Mouse (Mus musculus): Measurements from ENCODE around the gene Fkbpl.

The Fkbpl gene

DNA sequence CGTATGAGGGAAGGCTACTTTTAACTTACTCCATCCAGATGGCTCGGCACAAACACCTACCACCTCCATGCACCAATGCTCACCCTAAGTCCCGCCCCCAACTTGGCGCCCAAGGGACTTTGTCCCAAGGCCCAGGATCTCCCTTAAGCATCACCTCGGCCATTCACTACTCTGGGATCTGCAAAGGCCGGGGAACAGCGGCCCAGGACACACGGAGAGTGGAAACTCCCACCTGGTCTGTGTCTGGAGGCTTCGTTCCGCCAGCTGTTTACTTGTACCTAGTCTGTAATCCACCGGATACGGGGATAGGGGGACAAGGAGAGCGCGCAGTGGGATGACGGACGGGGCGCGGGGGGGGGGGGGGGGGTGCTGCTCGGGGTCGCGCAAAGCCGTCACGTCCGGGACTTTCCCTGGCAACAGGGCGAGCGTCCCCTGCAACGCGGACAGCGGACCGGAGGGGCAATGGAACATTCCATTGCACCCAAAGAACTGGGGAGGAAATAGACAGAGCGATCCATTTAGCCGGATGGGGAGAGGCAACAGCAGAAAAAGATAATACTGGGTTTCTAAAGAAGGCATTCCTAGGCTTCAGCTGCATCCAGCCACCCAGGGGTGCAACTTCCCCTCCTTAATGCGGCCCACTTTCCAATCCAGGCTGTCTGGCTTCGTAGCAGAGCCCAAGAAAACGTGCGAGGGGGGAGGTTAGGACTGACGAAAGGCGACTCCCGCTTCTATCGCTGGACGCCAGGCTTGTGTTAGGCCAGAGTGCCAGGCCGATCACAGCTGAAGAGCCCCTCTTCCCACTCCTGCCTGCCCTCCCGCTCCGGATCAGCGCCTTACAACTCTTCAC lies 17.2 kb upstream of the Fkbpl start:
- DNase-seq (ENCODE audit: low spot score in 2 of 2), result peak; percentile 70 to 87

DNA sequence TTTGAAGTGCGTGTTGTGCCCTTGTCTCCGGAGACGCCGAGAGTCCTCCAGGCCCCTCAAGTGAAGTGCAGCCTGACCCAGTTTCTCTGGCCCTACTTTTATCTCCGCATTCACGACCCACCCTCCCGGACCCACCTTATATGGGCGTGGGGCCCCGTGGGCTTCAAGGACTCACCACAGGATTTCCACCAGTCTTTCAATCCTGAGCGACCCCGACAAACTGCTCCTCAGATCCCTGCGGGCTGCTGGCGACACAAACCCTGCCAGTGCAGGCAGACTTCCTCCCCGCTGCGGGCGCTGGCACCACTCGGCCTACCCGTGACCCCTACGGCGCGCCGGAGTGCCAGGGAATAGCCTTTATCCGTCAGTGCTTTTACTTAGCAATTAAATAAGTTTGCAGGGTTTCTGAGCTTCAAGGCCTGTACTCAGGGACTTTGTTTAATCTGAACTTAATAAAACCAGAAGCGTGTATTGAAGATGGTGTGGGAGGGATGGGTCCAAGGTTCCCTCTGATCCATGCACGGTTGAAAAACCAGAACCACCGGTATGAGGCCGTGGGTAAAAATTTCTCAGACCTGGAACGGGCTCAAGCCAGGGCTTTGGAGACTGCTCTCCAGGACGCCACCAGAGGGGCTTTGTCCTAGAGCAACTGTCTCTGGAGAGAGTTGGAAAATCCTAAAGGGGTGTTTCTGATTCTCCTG lies 16.5 kb upstream of the Fkbpl start, which contains the start of gene Ppt2:
TSS of gene Ppt2 (minus strand) at position 568 of the 701 bp plus-strand sequence.
- DNase-seq (ENCODE audit: low spot score in 2 of 2), result peak in 1 of 2 experiments; percentile 58

DNA sequence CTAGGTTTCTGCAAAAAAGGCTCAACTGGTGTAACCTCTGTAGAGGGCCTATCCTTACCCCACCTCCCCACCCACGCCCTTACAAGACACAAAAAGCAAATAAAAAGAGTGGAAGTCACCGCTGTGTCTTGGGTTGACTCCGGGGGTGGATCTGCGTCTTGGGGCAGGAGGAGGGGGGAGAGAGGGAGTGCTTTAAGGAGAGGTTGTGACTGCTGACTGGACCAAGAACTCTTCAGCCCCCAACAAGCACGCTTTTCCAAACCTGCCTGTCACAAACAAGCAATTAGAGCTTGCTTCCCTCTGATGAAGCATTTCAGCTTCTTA lies 16.0 kb upstream of the Fkbpl start:
- no peak for DNase-seq (ENCODE audit: low spot score in 2 of 2)

DNA sequence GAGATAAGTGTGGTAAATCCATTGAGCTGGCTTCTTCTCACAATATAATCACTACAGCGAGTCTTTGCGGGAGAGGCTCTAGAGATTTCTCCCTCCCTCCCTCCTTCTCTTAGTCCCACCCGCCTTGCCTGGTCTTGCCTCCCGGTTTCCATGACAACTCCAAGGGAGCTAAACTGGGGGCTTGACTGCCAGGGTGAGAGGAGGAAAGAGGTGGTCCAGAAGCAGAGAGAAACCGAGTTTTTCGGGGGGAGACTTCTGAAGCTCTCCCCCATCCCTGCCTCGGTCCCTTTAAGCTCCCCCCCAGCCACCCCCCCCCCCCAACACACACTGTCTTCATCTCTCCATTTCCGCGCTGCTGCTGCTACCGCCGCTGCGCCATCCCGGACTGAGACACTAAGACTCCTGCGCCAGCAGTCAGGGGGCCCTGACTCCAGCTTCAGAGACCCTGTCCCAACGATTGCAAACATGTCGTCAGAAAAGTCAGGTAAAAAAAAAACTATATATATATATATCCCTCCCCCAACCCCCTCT lies 15.3 kb upstream of the Fkbpl start, which contains the start of gene Prrt1:
TSS of gene Prrt1 (plus strand) at position 313 of the 531 bp plus-strand sequence.
- no peak for DNase-seq (ENCODE audit: low spot score in 2 of 2)

DNA sequence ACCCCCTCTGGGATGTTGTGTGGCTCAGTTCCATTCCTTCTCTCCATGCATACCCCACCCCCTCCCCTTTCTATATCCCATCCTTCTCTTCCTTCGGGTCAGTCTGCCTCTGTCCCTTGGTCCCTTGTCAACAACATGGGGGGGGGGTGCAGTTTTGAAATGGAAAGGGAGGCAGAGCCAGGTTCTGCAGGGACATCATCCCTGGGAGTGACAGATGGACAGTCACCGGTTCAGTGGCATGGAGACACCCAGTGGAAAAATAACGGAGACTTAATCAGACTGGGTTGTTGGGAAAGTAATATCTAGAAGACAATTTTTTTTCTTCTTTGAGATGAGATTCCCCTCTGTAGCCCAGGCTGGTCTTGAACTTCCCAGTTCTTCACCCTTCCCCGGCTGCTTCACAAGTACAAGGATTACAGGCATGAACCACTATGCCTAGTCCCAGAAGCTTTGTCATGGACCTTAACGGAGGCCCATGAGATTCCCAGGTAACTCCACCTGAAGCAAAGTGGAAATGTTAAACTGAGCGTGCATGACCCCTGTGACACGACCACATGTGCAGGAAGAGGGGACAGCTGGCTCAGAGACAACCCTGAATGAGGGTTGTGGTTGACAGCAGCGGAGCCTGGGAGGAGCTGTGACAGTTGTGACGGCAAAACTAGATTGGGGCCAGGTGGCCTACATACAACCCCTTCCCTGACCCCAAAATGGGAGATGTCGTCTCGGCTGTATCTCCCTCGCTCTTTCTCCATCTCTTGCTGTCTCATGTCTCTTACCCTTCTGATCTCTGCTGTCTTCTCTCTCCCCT lies 14.6 kb upstream of the Fkbpl start:
- no peak for DNase-seq (ENCODE audit: low spot score in 2 of 2)

DNA sequence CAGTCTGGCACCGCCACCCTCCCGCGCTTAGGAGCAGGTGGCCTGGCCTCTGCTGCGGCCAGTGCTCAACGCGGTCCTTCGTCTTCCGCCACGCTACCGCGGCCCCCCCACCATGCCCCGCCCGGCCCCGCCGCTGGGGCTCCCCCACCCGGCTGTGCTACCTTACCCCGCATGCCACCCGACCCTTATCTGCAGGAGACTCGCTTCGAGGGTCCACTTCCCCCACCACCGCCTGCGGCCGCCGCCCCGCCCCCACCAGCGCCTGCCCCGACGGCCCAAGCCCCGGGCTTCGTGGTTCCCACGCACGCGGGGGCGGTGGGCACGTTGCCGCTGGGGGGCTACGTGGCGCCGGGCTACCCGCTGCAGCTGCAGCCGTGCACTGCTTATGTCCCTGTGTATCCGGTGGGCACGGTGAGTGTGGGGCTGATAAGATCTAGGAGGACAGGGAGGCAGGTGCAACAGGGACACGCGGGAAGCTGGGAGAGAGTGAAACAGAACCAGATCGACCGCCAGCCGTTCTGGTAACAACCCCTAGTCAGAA lies 13.7 kb upstream of the Fkbpl start:
- no peak for DNase-seq (ENCODE audit: low spot score in 2 of 2)

DNA sequence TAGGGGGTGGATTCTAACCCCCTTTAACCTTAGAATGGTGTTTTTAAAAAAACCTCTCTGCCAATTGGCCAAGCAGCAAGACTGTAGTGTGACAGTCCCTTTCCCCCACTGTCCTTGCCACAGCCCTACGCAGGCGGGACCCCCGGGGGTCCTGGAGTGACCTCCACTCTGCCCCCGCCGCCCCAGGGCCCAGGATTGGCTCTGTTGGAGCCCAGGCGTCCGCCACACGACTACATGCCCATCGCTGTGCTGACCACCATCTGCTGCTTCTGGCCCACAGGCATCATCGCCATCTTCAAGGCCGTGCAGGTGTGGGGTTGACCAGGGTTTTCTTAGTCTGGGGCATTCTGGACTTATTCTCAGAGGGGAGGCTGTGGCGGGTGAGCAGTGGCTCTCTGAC lies 12.9 kb upstream of the Fkbpl start:
- DNase-seq (ENCODE audit: low spot score in 2 of 2), result no peak

DNA sequence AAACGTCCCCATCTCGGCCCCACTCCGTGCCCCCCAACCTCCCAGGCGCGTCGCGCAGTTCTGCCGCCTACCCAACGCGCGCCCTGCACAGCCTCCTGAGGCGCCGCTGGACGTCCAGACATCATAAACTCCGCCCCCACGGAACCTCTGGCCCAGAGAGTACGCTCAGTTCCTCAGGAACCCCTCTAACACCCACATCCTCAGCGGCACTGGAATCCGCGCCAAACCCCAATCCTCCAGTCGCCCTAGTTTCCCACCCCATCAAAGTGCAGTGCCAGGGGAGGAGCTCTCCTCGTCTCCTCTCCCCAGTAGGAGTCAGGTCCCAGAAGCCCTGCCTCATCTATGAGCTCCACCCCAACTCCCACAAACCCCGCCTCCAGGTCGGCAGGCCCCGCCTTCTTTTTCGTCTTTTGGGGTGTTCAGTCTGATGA lies 12.3 kb upstream of the Fkbpl start:
- peak; percentile 79 to 87 for DNase-seq (ENCODE audit: low spot score in 2 of 2)

DNA sequence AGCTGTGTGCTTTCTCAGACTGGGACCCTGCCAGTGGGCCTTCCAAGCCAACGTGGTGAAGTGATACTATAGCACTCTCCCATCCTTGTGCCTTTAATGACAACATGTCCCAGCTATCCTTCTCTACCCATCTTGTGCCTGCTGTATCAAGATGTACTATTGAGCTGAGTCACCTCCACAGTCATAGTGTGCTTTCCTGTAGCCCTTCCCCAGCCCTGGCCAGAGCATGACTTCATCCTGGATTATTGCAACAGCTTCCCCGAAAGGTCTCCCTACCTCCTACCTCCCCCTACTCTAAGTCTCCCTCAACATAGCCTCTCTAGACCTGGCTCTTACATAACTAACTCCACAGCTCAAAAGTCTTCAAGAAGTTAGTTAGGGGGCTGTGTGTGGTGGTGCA lies 8.9 kb upstream of the Fkbpl start:
- DNase-seq (ENCODE audit: low spot score in 2 of 2), result no peak

DNA sequence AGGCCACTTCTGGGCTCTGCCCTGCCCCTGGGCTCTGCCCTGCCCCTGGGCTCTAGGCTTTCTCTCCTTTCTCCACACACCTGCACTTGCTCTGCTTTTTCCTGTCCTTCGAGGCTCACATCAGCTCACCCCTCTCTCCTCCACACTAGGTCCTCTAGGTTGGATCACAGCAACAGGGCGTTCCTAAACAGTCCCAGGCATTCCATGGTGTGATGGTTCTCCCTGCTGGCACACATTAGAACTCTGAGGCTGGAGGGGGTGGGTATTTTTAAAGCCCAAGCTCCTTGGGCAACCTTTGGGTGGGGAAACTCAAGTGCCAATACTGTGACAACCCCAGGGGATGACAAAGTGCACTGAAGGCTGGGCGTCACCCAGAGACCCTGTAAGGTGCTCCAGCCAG lies 7.1 kb upstream of the Fkbpl start:
- DNase-seq (ENCODE audit: low spot score in 2 of 2), result no peak

DNA sequence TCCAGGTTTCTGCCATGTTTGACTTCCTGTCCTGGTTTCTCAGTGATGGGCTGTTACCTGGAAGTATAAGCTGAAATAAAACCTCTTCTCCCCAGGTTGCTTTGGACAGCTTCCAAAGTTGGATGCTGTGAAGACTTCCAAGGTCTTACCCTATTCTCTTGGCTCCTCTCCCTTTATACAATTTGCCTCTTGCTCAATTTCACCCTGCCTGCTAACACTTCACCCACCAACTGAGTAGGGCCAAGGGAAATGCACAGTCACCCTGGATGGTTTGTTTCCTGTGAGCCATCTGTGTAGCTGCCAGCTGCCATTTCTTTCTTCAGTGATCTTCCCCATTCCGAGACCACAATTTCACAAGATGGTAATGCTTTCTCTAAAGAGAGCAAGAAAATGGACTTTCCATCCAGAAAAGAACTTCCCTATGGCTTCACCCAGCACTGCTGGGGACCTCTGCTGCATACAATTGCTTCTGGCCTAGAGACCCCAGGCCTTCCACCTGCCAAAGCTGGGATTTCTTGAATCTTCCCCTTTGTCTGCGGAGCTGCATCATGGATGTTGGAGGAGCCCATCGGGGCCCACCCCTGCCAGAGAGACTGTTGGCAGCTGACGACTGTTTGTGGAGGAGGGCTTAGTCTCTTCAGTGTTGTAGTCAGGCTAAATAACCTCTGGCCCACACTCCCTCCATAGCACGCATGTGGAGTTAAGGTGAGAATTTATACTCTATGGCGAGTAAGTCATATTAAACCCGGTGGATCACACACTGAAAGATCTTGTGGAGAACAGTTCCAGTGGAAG lies 4.9 kb upstream of the Fkbpl start:
- DNase-seq (ENCODE audit: low spot score in 2 of 2), result no peak

DNA sequence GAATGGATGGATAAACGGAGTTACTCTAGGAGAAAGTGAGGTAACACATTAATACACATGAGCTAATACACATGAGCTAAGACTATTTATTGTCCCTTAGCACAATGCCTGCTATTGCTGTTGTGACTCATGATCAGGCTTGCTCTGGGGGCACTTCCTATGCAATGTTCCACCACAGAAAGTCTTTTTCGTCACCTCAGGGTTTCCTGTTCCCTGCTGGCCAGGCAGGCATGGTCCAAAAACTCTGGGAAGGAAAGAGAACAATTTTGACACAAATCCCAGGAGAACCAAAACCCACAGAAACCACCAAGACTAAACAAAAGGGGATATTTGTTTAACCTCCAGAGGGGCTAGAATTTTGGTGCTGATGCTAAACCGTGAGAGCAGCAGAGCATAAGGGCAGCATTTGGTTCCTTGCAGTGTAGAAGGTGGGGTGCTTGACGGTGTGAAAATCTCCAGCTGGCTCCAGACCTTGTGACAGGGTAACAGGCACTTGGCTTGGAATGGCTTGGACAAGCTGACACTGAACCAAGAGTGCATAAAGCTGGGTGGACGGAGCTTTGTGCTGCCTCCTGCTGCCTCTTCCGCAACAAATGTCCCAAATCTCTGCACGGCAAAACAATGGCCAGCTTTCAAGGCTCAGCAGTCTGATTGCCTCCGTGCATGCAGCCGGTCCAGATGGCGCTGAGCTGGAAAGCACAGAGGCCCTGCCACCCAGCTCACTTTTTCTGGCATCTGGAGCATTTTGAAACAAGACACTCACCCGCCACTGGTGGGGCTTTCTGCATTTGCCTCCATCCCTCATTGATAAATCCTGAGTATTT lies 3.6 kb upstream of the Fkbpl start:
- DNase-seq (ENCODE audit: low spot score in 2 of 2), result peak in 1 of 2 experiments; percentile 52

DNA sequence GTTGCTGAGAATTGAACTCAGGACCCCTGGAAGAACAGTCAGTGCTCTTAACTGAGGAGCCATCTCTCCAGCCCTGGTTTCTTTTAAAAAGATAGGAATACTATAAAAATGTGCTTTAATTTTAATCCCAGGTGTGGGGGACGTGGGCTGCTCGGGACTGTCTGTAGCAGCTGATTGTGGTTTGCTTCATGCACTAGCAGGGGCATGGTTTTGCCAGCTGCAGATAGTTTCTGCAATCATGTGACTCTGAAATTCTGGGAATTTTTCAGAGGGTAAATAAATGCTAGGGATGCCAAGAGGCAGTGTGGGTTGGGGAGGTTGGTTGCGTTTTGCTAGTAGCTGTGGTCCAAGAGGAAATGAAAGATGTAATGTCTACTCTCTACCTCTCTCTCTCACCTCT lies 2.6 kb upstream of the Fkbpl start:
- no peak for DNase-seq (ENCODE audit: low spot score in 2 of 2)

DNA sequence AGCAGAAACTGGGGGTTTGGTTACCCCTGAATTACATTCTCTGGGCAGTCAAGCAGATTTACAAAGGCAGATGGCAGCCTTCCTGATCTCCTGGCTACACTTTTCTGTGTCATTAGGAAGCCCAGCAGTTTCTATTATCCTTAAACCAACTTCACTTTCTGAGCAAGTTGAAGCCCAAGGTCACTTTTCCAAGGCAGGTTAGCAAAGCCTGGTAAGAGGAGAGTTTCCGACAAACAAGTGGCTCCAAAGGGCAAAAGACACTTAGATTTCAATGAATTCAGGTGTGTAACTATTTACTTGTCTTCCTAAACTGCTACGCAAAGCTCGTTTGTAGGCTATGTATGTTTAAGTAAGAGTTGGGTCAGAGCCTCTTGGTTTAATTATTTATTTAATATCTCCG lies 1.2 kb upstream of the Fkbpl start:
- DNase-seq (ENCODE audit: low spot score in 2 of 2), result no peak

DNA sequence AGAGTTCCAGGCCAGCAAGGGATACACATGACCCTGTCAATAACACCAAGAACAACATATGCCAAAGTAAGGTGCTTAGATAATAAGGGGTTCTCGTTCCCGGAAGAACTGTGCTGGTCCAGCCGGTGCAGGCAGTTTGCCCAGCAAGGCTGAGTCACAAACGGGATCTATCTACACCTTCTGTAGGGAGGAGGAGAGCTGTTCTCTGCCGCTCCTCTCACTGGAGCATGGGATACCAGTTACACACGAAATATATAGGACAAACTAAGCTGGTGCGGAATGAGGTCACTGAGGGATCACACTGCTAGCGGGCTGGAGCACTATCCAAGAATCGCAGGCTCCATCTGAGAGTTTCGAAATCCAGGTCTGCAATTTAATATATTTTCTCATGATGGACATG lies 620 bp upstream of the Fkbpl start:
- peak in 1 of 2 experiments; percentile 52 for DNase-seq (ENCODE audit: low spot score in 2 of 2)

DNA sequence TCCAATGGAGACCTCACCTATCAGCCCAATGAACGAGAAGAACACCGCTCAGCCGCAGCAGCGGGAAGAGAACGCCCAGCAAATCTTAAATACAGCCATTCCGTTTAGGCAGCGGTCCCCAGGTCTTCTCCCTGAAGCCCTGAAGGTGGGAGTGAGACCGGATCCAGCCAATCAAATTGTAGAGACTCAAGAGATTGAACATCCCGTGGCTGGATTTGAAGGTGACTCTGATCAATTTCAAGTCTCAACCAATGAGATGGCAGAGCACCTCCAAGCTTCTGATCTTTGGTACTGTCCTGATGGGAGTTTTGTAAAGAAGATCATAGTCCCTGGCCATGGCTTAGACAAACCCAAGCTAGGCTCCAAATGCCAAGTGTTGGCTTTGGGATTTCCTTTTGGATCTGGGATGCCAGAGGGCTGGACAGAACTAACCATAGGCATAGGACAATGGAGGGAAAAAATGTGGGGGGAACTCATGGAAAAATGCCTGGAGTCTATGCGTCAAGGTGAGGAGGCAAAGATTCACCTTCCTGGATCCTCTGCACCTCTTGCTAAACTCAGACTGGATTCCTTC lies 779 bp downstream of the Fkbpl start:
- no peak for DNase-seq (ENCODE audit: low spot score in 2 of 2)

DNA sequence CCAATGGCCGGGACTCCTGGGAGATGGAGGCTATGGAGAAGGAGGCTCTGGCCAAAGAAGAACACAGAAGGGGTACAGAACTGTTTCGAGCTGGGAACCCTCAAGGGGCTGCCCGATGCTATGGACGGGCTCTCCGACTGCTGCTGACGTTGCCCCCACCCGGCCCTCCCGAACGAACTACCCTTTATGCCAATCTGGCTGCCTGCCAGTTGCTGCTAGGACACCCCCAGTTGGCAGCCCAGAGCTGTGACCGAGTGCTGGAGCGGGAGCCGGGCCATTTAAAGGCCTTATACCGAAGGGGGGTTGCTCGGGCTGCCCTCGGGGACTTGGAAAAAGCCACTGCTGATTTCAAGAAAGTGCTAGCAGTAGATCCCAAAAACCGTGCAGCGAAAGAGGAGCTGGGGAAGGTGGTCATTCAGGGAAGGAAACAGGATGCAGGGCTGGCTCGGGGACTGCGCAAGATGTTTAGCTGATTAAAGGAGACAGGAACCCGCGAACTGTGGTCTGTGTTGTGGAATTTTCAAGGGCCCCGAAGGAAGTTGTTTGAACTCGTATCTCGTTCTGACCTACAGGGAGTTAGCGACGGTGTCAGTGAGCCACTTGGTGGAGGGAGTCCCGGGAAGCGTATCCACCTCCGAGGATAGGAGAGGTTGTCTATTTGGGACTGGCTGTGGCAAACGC lies 1.4 kb downstream of the Fkbpl start:
- no peak for DNase-seq (ENCODE audit: low spot score in 2 of 2)

DNA sequence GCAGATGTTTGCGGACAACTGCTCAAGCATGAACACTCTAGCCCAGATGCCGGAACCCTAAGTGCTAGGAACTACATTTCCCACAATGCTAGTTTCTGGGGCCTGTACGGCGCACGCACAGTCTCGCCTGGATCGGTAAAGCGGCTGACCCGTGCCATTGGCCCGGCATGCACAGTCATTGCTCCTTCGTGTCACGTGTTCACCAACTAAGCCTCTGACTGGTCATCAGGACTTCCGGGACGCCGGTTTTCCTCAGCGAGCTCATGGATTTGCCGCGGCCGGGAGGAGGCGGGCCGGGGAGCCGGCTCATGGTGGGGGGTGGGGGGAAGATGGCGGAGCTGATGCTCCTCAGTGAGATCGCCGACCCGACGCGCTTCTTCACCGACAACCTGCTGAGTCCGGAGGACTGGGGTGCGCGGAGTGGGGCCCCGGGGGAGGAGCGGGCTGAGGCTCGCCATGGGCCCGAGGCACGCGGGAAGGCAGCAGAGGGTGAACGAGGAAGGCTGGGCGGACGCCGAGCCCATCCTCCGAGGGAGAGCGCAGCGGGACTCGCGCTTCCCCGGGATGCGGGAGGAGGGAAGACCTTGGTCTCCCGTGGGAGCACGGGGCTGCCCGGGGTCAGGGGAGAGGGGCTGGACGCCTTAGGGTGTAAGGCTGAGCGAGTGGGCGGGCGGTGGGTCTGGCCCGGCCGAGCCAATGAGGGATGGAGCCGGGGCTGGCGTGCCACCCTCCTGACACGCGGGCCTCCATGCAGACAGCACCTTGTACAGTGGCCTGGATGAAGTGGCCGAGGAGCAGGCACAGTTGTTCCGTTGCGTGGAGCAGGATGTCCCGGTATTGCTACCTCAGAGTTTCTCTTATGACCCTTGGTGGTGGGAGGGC lies 2.6 kb downstream of the Fkbpl start, which contains the start of gene Atf6b:
TSS of gene Atf6b (plus strand) at position 241 of the 882 bp plus-strand sequence.
- DNase-seq (ENCODE audit: low spot score in 2 of 2), result peak; percentile 84 to 96

Data from urinary bladder, postnatal 36 days (tissue).